Mouse (Mus musculus) megakaryocyte, embryonic 14.5 days (primary cell): ENCODE measurements around the gene Tubb5.

Experiments
- FLI1 ChIP-seq: IDR thresholded peaks from 2 replicates; pipeline ENCODE4 v1.6.1; 2012; ENCODE audit warnings: low read length, inconsistent platforms, mixed read lengths
- GATA1 ChIP-seq: IDR thresholded peaks from 3 replicates; pipeline ENCODE4 v1.6.1; 2012; ENCODE audit warnings: mixed read lengths, low read length, inconsistent platforms, borderline replicate concordance

- TF ChIP-seq GATA1 (no peak), FLI1 (no peak)
Measured at GRCm38 (mm10) chr17:35843514-35843913, 5.4 kb upstream of the Tubb5 start.
